Mouse (Mus musculus) embryo, embryonic 11.5 days (tissue): ENCODE data around the gene Abcf1.
"Not testable (repeated sequence)": the region's sequence is repeated elsewhere in the genome, so short reads cannot be mapped to it uniquely, and the experiment has no call there.

Experiments
- DNase-seq: peaks from one replicate; pipeline ENCODE4 v3.0.0-alpha.2; 2012; ENCODE audit warnings: low read depth, low spot score

Abcf1 gene

DNA sequence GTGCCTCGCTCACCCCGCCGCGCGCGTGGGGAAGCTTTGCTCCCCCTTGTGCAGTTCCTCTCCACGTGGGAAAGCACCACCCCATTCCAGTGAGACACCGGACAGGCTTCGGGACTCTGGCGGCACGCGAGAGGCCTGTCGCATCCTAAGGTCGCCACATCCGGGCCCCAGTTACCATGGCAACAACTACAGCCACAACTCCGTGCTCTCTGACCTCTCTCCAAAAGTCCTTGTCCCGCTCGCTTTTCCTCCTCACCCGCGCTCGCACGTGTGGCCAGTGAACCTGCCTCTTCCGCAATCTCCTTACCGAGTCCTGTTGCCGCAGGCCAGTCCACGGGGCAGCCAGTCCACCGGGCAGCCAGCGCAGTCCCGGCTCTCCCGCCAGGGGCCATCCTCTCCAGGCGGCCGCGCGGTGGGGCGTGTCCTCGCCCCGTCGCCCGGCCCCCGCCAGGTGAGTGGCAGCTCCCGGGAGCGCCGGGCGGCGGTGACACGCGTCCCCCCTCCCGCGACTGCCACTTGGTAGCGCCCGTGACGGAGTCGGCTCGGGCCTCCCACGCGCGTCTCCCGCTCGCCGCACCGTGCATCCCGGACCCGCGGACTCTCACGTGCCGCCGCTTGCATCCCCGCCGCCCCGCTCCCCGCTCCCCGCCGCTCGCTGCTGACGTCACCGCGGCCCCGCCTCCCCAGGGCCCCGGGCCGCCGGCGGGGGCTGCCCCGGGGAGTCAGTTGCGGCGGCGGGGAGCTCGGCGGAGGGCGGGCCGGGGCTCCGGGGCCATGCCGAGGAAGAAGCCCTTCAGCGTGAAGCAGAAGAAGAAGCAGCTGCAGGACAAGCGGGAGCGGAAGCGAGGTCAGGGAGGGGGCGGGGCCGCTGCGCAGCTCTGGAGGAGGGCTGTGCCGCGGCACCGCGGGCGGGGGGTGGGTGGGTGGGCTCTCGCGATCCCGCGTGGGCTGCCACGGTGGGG is 10.1 kb upstream of the Abcf1 start, which contains the start of the genes Gnl1 and Prr3:
TSS of gene Gnl1 (plus strand) at position 451 of the 962 bp plus-strand sequence.
TSS of gene Prr3 (minus strand) at position 836 of the 962 bp plus-strand sequence.
- peak; percentile 88 for DNase-seq

DNA sequence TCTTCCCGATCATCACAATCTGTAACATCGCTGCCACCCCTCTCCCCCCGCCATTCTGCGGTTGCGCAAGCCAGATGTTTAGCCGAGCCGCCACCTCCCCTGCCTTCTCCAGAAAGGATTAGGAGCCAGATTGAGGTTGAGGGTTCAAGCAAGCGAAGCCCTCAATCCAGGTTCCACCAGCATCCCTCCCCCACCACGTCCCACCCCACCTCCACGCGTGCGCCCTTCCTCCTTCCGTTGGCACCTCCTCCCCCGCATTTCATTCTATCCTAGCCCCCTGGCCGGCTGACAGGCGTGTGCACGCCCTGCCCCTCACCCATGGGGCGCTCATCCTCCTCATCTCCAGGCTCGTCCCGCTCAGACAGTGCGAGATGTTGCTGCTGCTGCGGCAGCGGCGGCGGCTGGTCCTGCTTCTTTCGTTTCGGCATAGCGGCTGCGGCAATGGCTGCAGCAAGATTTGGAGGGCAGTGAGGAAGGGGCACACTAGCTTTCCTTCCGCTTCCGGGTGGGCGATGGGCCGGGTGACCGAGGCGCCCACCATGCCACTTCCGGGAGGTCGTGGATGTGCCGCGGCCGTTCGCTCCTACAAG is 9.3 kb upstream of the Abcf1 start:
- DNase-seq = peak; percentile 77

DNA sequence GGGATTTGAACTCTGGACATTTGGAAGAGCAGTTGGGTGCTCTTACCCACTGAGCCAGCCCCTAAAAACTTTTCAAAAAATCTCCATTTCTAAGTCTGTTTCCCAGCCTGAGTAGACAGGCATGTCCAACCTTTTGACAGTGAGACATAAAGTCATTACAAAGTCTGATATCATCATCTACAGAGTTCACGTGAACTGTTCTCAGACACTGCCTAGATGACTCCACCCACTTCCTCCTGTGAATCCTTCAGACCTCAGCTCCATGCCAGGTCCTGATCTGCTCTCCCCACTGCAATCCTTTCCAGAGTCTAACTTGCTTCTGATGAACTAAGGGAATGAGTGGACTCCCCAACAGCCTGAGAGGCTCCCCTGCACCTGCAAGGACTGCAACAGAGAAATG is 2.6 kb upstream of the Abcf1 start:
- no peak for DNase-seq

DNA sequence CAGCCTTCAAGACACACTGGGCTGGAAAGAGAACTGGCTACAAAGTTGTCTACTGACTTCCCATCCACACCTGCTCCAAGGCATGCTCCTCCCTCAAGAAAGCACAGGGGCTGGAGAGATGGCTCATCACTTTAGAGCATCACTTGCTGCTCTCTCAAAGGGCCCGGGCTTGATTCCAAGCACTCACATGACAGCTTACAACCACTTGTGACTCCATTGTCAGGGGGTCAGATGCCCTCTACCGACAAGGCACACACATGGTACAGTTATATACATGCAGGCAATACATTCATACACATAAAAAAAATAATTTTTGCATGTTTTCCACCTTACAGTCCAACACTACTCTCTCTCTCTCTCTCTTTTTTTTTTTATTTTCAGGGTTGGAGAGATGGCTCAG is 1.9 kb downstream of the Abcf1 start:
- DNase-seq = no peak

DNA sequence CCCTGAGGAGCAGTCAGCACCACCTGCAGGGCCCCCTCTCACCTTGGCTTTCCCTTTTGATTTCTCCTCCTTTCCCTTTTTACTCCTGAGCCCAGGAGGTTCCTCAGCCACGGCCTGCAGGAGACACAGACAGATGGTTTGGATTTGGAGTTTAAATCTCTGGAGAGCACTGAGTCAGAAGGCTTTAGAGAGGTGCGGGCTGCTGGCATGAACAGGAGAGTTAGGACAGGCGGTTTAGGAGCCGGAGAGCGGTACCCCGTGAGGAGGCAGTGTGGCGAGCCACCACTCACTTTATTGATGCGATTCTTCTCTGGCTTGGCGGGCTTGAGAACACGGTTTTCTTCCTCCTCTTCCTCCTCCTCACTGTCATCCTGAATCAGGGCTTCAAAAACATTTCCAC is 6.3 kb downstream of the Abcf1 start:
- no peak for DNase-seq

DNA sequence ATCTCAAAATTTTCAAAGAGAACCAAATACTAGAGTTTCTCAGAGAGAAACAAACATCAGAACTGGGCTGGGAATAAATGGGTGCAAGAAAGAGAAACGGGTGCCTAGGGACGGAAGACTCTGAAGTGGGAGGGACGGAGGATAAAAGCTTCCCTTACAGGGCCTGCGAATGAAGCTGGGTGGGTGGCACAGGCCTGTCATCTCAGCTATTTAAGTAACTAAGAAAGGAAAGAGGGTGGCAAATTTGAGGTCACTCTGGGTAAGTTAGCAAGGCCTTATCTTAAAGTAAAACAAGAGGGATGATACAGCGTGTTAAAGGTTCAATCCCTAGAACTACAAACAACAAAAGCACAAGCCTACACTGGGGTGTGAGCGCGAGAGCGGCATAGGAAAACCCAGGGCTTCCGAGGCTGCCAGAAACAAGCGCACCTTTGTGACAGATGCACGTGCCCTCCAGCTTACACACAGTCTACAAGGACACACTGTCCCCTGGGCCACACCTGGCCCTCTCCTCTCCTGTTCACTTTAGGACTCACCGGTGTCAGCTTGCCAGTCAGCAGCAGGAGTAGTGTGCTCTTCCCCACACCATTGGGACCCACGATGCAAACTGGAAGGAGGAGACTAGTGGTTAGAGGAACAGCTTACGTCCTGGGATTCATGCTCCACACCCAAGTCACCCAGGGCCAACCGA is 10.9 kb downstream of the Abcf1 start:
- DNase-seq = no peak

DNA sequence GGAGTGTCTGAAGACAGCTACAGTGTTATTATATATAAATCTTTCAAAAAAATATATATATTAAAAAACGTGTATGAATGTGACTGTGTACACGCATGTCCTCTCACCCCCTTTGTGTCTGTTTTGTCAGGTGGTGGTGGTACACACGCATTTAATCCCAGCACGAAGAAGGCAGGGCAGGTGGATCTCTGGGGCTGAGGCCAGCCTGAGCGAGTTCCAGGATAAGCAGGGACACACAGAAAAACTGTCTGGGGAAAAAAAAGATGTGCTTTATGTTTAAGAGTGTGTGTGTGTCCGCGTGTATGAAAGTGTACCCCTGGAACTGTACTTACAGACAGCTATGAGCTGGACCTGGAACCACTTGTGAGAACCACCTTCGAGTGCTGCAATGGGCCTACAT is 14.9 kb downstream of the Abcf1 start:
- DNase-seq = no peak

DNA sequence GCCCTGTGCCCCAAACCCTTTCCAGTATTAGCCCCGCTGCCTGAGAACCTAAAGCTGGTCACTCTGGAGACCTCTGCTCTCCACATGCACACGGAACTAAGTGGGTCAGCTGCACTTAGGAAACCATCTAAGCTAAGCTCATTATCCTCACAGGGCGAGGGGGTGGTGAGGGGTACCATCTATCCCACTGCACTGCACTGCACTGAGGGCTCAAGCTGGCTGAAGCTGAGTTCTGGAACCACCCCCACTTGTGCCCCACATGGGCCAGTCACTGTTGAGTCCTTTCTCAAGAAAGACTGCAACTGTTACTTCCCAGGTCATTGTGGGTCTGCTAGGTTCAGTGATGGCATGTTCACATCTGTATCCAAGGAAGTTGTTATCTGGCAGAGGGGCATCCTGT is 17.0 kb downstream of the Abcf1 start:
- not testable (repeated sequence) for DNase-seq

DNA sequence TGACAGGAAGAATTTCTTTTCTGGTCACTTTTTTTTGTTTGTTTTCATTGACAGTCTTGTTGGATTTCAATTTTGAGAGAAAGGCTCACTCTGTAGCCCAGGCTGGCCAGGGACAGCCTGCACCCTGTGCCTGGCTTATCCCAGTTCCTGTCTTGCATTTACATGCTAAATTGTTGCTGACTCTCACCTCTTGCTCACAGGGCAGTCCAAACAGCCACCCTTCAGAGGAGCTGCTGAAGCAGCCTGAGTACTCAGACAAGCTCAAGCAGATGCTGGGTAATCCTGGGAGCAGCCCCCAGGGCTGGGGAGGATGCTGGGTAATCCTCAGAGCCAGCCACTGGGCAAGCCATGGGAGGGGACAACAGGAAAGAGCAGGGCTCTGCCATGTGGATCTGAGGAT is 18.6 kb downstream of the Abcf1 start:
- not testable (repeated sequence) for DNase-seq

DNA sequence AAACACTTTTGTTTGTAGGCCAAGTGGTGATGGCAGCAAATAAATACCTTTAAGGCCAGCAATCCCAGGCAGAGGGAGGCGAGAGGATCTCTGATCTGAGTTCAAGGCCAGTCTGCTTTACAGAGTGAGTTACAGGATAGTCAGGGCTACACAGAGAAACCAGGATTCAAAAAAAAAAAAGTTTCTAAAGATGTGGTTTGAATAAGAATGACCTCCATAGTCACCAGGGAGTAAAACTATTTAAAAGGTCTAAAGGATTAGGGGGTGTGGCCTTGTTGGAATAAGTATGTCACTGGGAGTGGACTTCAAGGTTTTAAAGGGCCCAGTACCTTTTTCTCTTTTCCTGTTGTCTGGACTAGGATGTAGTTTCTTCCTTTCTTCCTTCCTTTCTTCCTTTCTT is 29.6 kb downstream of the Abcf1 start:
- no peak for DNase-seq

DNA sequence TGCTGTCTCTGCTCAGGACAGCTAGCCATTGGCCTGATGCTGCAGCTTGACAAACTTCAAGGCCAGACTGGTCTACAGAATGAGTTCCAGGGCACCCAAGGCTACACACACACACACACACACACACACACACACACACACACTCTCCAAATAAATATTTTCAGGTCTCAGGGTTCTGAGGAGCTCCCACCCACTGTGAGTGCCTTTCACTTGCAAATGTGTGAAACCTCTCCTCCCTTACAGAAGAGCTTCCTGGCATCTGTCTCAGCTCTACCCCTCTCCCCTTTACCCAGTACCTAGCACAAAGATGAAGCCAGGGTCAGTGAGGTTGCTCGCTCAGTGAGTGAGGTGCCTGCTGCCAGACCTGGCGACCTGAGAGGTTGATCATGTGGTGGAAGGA is 30.5 kb downstream of the Abcf1 start:
- no peak for DNase-seq

DNA sequence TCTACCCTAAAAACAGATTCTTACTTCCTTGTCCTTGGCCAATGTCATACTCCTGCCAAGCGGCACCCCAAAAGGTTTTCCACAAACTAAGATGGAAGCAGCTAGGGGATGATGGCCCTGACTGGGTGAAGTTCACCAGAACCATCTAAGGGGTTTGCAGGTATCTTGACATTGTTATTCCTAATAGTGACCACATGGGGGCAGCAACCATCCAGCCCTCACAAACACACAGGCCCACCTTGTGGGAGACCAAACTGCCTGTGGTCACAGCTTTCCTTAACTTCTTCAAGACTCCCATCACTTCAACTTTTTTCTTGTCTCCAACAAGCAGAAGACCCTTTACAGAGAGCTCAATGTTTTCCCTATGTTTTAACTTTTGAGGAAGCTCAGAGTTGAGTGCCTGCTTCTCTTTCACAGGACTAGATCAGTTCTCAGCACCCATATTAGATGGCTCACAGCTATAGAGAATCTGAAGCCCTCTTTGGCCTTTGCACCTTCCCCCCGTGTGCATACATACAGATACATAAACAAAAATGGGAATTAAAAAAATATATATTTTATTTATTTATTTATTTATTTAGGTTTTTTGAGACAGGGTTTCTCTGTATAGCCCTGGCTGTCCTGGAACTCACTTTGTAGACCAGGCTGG is 31.7 kb downstream of the Abcf1 start:
- peak; percentile 53 for DNase-seq

DNA sequence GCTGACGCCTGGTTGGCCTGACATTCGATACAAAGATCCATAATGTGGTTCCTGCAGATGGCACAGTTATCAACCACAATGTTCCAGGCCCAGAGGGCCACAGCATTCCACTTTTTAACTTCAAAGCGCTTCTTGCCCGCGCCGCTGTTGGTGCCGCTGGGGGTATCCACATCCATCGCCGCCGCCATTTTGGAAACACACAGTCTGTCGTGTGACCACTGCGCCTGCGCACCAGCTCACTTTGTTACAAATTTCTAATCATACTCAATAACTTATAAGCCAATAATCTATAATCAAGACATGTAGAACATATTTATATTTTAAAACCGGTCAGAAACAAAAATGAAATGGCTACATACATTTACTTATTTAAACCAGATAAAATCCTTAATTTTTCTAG is 33.8 kb downstream of the Abcf1 start:
- not testable (repeated sequence) for DNase-seq

DNA sequence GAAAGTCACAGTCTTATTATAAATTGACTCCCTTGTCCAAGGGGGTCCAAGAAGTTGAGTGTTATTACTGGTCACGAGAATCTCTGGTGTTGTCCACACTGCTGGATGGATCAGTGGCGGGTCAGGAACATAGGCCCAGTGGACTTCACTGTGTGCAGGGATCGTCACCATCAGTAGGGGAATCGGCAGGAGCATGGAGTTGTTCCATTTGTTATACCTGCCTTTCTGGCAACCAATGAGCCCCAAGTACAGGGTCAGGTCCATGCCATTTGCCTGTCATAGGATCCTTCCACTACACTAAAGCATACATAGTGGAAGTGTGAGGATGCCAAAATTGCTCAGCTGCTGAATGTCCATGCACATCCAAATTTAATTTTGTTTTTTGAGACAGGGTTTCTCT is 37.0 kb downstream of the Abcf1 start:
- no peak for DNase-seq

DNA sequence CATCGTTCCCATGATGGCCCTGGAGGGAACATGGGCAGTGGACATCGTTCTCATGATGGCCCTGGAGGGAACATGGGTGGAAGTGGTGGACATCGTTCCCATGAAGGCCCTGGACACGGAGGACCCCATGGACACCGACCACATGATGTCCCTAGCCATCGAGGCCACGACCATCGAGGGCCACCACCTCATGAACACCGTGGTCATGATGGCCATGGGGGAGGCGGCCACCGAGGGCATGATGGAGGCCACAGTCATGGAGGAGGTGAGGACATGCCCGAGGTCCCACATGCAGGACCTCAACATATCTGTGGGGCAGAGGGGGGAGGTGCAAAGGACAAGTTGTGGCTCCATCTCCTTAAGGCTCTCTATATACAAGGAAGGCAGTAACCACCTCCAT is 38.9 kb downstream of the Abcf1 start:
- DNase-seq = no peak

DNA sequence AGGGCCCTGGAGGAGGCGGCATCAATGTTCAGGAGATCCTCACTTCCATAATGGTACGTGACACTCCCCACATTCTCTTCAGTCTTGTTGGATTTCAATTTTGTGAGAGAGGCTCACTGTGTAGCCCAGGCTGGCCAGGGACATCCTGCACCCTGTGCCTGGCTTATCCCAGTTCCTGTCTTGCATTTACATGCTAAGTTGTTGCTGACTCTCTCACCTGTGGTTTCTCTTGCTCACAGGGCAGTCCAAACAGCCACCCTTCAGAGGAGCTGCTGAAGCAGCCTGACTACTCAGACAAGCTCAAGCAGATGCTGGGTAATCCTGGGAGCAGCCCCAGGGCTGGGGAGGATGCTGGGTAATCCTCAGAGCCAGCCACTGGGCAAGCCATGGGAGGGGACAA is 40.0 kb downstream of the Abcf1 start:
- no peak for DNase-seq

DNA sequence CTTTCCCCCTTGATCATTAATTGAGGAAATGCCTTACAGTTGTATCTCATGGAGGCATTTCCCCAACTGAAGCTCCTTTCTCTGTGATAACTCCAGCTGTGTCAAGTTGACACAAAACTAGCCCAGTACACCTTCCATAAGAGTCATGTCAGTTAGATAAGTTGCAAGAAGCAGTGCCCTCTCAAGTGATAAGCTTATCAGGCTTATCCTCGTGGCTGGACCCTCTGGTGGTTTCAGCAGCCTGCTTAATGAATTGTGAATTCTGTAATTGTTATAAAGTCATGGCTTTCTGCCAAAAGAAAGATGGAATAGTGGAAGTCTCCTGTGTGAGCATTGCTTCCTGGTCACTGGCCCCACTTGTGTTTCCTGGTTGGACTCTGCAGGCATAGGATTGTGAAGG is 42.1 kb downstream of the Abcf1 start:
- no peak for DNase-seq

DNA sequence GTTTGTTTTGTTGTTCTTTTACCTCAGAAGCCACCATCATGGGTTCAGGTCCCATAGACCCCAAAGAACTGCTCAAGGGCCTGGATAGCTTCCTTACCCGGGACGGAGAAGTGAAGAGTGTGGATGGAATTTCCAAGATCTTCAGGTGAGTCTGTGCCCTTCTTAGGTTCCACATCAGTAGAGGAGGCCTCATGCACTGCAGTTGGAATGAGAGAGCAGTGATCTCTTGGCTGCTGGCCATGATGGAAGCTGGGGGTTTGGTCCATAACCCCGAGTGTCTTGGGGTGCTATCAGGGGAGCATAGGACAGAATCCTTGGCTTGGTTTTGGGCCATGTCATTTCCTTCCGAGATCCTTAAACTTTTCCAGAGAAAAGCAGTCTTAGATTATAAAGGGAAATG is 46.3 kb downstream of the Abcf1 start:
- DNase-seq = no peak

DNA sequence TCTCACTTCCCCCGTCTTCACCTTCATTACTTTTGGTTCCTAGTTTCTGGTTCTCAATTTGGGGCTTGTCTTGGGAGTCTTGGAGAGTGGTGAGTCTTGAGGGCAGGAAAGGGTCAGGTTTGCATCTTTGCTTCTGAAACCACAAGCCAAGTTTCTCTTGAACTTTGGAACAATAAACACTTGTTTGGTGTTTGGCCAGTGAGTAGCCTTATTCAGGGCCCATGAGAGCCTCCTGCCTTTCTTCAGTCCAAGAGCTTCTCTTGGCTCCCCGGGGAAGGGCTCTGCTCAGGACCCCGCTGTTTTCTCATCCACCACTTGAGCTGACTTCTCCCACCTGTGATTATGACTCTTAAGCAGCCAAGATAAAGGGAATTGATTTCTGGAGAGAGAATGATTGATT is 47.0 kb downstream of the Abcf1 start:
- DNase-seq = no peak

DNA sequence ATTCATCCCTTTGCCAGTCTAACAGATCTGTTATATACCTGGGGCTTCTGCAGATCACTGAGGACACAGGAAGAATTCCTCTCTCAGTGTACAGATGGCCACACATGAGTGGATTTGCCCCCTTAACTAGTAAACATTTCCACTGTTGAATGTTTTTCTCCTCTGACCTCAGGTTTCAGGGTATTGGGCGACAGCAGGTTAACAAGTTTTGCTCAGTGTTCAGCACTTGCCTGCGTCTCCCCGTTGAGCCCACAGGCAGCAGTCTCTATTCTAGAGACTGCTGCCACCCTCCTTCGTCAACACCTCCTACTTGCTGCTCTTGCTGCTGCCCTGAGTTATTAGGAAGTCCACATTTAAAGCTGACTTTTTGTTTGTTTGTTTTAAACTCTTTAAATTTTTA is 47.9 kb downstream of the Abcf1 start:
- DNase-seq = no peak

DNA sequence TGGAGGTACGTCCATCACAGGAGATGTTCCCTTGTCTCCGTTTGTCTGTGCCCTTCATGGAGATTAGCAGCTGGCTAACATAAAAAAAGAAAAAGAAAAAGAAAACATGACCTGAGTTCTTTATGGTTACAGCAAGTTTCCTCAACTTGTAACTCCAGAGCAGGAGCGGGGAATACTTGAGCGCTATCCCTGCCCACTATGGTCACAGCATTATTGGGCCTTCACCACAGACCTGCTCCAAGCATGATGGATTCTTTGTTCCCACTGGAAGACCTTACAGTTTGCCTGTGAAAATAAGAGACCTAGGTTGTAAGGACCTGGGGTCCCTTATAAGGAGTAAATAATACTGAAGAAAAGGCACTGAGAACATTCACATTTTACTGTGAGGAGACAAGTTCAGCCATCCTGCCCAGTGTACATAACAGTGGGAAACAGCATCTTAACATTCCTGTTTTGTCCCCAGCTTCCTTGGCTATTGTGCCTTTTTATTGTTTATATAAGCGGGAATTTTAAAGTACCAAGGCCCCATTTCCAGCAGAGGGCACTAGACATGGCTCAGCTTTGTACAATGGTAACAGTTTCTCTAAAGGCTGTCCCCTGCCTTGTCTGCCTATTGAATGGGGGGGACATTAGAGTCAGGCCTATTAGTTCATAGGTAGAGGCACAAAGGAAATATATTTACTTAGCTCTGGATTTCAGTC is 48.5 kb downstream of the Abcf1 start:
- DNase-seq = peak; percentile 46
